Mouse (Mus musculus) G1E (cell line): Measurements from ENCODE around the gene Gm13420.

Experiments used
- CTCF ChIP-seq: IDR thresholded peaks from 2 replicates; pipeline ENCODE4 v1.5.1; 2012; ENCODE audit warnings: low read depth, low read length, inconsistent platforms, mixed read lengths
- GATA1 ChIP-seq: IDR thresholded peaks from 2 replicates; pipeline ENCODE4 v1.6.1; 2012; ENCODE audit warnings: borderline replicate concordance, low read length, inconsistent platforms, mixed read lengths

GRCm38 (mm10) chr2:29716143-29716542 is 35.3 kb downstream of the Gm13420 start:
- no peak for TF ChIP-seq CTCF
- TF ChIP-seq GATA1, result no peak
